Mouse (Mus musculus): Measurements from ENCODE around the gene Aebp1. TPM values are rescaled to one million over a fixed set of nuclear protein-coding genes. Genes with fewer than 3 reads are reported as not detected.
"Not testable (repeated sequence)": the region's sequence is repeated elsewhere in the genome, so short reads cannot be mapped to it uniquely, and the experiment has no call there.

Aebp1 gene
- polyA plus RNA-seq, 1 experiment from 2014 or later = 51.5 TPM

DNA sequence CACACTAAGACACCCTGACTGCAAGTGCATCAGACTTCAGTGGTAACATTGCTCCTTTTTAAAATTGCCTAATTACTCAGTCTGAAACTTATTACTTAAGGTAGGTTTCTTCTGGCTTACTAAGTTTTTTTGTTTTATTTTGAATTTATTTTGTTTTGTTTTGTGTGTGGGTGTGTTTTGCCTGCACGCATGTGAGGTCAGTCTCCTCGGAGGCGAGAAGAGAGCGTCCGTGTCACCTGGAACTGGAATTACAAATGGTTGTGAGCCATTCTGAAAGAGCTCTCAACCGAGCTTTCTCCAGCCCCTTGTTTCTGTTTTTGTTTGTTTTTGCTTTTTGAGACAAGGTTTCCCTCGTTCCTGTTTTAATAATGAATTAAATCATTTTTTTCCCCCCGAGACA is 16.9 kb downstream of the Aebp1 start:
- H3K36me3 ChIP-seq = peaks cover 28% of the 10 kb centered on the region
- H3K27ac ChIP-seq (replicated peaks) = peak overlapping the region; percentile 81
- 50% methylated on average over 8 of the region's 8 CpGs for WGBS
- ATAC-seq (ENCODE audit: low FRiP score, low read depth) = no peak
- H3K4me2 ChIP-seq (replicated peaks) = peak overlapping the region; percentile 61
- peak overlapping the region; percentile 66 for H3K4me3 ChIP-seq
- peak overlapping the region; percentile 59 for H3K9ac ChIP-seq (replicated peaks)
- H3K4me1 ChIP-seq = peaks cover 24% of the 10 kb centered on the region
- no peaks in the 10 kb centered on the region for H3K9me3 ChIP-seq
- no peaks in the 10 kb centered on the region for H3K27me3 ChIP-seq

DNA sequence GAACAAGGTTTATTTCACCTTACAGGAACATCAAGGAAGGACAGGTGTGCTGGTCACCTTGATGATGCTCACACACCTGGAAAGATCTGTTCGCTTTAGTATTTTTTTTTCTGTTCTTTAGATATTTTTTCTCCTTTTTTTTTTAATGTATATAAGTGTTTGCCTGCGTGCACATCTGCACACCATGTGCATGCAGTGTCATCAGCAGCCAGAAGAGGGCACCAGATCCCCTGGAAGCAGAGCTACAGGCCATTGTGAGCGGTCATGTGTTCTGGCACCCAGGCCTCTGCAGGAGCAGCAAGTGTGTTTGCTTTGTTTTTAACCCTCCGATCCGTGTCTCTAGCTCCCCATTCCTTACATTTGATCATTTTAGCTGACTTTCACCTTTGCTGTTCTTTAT is 18.2 kb downstream of the Aebp1 start:
- WGBS = 48% methylated on average over 5 of the region's 5 CpGs
- no peak overlapping the region for H3K9ac ChIP-seq (replicated peaks)
- H3K27ac ChIP-seq (replicated peaks) = no peak overlapping the region
- H3K36me3 ChIP-seq = peaks cover 15% of the 10 kb centered on the region; the same call in 1 of the 2 replicates
- H3K9me3 ChIP-seq = no peaks in the 10 kb centered on the region
- H3K4me3 ChIP-seq = no peak overlapping the region
- ATAC-seq (ENCODE audit: low FRiP score, low read depth) = no peak
- H3K4me1 ChIP-seq = peaks cover 24% of the 10 kb centered on the region
- H3K4me2 ChIP-seq (replicated peaks) = no peak overlapping the region
- H3K27me3 ChIP-seq = no peaks in the 10 kb centered on the region

DNA sequence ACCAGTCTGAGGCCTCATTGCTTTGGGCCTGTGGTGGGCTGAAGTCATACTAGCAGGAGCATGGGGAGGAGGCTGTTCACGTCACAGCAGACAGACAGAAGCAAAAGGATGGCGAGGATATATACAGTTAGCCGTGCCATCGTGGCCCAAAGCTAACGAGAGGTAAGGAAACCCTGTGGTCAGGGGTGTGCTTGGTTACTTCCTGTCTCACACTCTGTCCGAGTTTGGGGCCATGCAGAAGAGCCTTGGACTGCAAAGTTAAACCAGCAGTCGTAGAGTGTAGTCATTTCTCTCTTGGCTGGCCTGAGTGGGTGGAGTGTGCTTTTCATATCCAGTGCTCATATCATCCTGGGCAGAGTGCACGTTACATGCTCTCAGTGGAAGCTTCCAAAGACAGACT is 20.8 kb downstream of the Aebp1 start:
- Histone ChIP-seq H3K4me3 (no peak overlapping the region), H3K9me3 (no peaks in the 10 kb centered on the region), H3K4me1 (peaks cover 16% of the 10 kb centered on the region), H3K36me3 (no peaks in the 10 kb centered on the region), H3K4me2 (replicated peaks) (no peak overlapping the region), H3K27ac (replicated peaks) (no peak overlapping the region), H3K9ac (replicated peaks) (no peak overlapping the region), H3K27me3 (no peaks in the 10 kb centered on the region)
- ATAC-seq (ENCODE audit: low FRiP score, low read depth) = no peak
- WGBS = 83% methylated on average over 8 of the region's 8 CpGs

DNA sequence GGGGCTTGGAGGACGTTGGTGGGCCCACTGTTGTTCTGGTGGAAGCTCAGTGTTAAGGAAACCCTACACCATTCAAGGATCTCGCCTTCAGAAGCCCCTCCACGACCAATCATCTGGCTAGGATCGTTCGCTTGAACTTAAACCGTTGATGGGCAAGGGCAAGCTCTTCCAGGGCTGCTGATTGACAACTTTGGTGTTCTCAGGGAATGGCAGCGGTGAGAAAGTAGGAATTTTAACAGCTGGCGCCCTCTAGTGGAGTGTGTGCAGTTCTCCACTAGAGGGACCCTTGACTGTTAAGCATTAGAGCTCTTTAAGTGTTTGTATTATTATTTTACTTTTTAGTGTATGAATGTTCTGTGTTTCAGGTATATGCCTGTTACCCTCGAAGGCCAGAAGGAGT is 24.4 kb downstream of the Aebp1 start:
- H3K36me3 ChIP-seq = no peaks in the 10 kb centered on the region
- H3K4me1 ChIP-seq = peaks cover 9% of the 10 kb centered on the region
- no peak overlapping the region for H3K9ac ChIP-seq (replicated peaks)
- H3K27ac ChIP-seq (replicated peaks) = peak overlapping the region; percentile 52; the same call in 1 of the 2 replicates
- peak; percentile 41 for ATAC-seq (ENCODE audit: low FRiP score, low read depth)
- no peak overlapping the region for H3K4me2 ChIP-seq (replicated peaks)
- WGBS = 18% methylated on average over 9 of the region's 9 CpGs
- no peaks in the 10 kb centered on the region for H3K9me3 ChIP-seq
- no peaks in the 10 kb centered on the region for H3K27me3 ChIP-seq
- H3K4me3 ChIP-seq = no peak overlapping the region

DNA sequence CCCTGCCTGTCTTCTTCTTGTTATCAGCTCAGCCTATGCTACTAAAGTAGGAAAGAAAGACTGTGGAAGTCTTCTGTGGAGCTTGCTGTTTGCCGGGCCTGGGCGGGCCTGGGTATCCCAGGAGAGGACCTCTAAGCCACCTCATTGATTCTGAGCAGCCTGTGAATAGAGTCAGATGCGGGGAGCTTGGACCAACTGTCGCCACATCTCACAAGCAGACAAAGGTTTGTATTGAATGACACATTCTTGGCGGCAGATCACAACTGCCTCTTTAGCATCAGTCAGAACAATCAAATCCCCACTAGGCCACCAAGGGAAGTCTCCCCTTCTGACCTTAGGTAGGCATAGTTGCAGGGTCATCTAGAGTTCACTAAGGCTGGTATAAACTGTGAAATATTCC is 25.5 kb downstream of the Aebp1 start:
- no peak overlapping the region; the same call in 1 of the 2 replicates for H3K9ac ChIP-seq (replicated peaks)
- no peaks in the 10 kb centered on the region for H3K27me3 ChIP-seq
- H3K36me3 ChIP-seq = no peaks in the 10 kb centered on the region
- no peaks in the 10 kb centered on the region for H3K9me3 ChIP-seq
- H3K4me1 ChIP-seq = peaks cover 11% of the 10 kb centered on the region
- no peak for ATAC-seq (ENCODE audit: low FRiP score, low read depth)
- H3K4me2 ChIP-seq (replicated peaks) = 0 out of 2 replicates have a peak overlapping the region, but pooled peaks have one; percentile 5
- WGBS = 9% methylated on average over 5 of the region's 5 CpGs
- peak overlapping the region; percentile 52; the same call in 1 of the 2 replicates for H3K27ac ChIP-seq (replicated peaks)
- no peak overlapping the region for H3K4me3 ChIP-seq

DNA sequence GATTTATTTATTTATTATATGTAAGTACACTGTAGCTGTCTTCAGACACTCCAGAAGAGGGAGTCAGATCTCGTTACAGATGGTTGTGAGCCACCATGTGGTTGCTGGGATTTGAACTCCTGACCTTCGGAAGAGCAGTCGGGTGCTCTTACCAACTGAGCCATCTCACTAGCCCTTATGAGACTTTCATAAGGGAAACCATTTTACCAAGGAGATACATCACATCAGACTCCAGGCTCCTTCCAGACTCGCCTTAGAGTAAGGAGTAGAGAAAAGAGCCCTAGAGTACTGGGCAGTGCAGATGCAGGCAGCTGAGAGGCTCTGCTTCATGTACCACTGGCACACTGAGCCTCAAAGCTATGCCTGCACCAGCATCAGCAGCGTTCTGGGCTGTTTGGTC is 26.8 kb downstream of the Aebp1 start:
- H3K9me3 ChIP-seq = not testable (repeated sequence)

DNA sequence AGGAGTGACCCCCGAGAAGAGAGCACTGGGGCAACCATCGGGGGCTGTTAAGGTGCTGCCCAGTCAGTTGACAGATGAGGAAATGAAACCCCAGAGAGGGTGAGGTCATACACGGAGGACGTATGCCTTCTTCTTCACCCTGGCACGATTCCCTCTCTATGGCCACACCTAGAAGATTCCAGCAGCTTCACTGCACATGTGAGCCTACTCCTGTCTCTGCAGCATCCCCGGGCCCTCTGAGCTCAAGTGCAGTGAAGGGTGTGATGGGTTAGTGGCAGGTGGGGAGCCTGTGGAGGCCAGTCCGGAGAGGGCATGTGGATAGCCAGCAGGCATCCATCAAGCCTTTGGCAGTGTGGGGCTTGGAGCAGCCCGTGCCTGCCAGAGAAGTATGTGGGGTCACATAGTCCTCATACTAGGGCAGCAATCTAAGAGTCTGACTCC is 30.4 kb downstream of the Aebp1 start:
- Histone ChIP-seq H3K4me3 (no peak overlapping the region), H3K27ac (replicated peaks) (no peak overlapping the region), H3K27me3 (peaks cover 15% of the 10 kb centered on the region), H3K4me2 (replicated peaks) (no peak overlapping the region), H3K9ac (replicated peaks) (no peak overlapping the region), H3K36me3 (no peaks in the 10 kb centered on the region), H3K4me1 (peaks cover 10% of the 10 kb centered on the region), H3K9me3 (no peaks in the 10 kb centered on the region)
- 71% methylated on average over 8 of the region's 8 CpGs for WGBS
- ATAC-seq (ENCODE audit: low FRiP score, low read depth) = no peak

More for the DNA sequence above, 26.8 kb downstream of the Aebp1 start:
- 73% methylated on average over 5 of the region's 5 CpGs for WGBS
- H3K9ac ChIP-seq (replicated peaks); H3K36me3 ChIP-seq; H3K4me3 ChIP-seq; H3K4me2 ChIP-seq (replicated peaks); ATAC-seq (ENCODE audit: low FRiP score, low read depth); H3K27me3 ChIP-seq; H3K27ac ChIP-seq (replicated peaks): not testable (repeated sequence)
- H3K4me1 ChIP-seq = peaks cover 13% of the 10 kb centered on the region

DNA sequence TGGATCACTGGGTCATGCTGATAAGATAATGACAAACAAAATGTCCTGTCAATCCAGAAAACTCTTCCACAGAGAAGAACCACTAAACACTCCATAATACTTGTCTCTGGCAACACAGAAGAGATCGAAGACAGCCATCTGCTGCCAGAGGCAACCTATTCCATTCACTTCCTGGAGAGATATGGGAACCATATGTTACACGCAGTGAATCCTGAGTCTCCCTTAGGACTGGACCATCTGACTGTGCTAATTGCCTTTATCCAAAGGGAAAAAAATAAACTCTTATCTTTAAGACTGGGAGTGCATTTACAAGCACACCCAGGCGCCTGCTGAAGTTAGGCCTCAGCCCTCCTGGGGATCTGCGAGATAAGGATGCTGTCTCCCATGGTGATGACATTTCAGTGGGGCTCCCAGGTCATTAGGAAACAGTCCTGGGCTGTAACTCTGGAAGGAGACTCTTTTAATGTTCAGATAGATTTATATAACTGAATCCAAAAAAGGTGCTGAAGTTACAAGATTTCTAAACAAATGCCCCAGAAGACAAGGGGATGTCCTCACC is 31.1 kb downstream of the Aebp1 start:
- ATAC-seq (ENCODE audit: low FRiP score, low read depth) = no peak
- H3K36me3 ChIP-seq = no peaks in the 10 kb centered on the region
- peaks cover 13% of the 10 kb centered on the region for H3K4me1 ChIP-seq
- H3K9ac ChIP-seq (replicated peaks) = no peak overlapping the region
- 51% methylated on average over 4 of the region's 4 CpGs for WGBS
- no peaks in the 10 kb centered on the region for H3K9me3 ChIP-seq
- H3K27me3 ChIP-seq = peaks cover 22% of the 10 kb centered on the region
- no peak overlapping the region for H3K4me3 ChIP-seq
- H3K27ac ChIP-seq (replicated peaks) = no peak overlapping the region
- no peak overlapping the region for H3K4me2 ChIP-seq (replicated peaks)

DNA sequence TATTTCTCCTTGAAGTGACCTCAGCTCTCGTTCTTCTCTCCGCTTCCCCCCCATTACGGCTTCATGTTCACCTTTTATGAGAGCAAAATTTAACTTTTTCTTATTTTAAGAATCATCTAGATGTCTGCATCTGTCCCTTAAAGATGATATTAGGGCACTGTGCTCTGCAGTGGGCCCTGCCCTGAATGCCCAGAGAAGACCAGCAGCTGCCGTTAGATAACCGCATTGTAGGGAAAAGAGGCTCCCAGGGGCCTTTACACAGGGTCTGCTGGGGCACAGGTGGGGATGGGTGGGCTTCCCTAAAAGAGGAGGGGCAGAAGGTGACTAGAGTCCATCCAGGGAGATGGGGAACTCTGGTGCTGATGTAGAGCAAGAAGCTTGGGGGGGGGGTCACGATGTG is 32.1 kb downstream of the Aebp1 start:
- H3K9me3 ChIP-seq = no peaks in the 10 kb centered on the region
- no peak for ATAC-seq (ENCODE audit: low FRiP score, low read depth)
- peaks cover 16% of the 10 kb centered on the region for H3K4me1 ChIP-seq
- peaks cover 32% of the 10 kb centered on the region for H3K27me3 ChIP-seq
- no peak overlapping the region for H3K4me2 ChIP-seq (replicated peaks)
- H3K27ac ChIP-seq (replicated peaks) = no peak overlapping the region
- H3K4me3 ChIP-seq = no peak overlapping the region
- 72% methylated on average over 6 of the region's 6 CpGs for WGBS
- H3K9ac ChIP-seq (replicated peaks) = no peak overlapping the region
- H3K36me3 ChIP-seq = no peaks in the 10 kb centered on the region

DNA sequence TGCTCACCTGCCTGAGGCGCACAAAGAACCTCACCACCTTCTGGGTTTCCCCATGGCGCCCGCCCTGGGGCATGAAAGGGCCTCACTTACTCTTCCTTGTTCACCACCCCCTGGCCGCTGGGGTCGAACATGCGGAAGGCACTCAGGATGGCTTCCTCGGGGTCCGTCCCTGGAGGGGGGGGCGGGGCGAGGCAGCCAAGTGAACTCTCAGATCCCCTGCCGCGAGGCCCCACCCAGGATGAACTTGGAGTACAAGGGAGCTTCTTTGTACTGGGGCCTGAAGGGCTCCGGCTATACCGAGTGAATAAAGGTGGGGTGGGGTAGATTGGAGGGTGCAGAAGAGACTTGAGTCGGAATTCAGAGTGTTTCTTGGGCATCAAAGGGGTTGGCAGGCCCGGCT is 35.5 kb downstream of the Aebp1 start:
- H3K36me3 ChIP-seq = no peaks in the 10 kb centered on the region
- H3K27me3 ChIP-seq = peaks cover 52% of the 10 kb centered on the region
- 13% methylated on average over 16 of the region's 16 CpGs for WGBS
- no peak overlapping the region for H3K4me2 ChIP-seq (replicated peaks)
- no peak for ATAC-seq (ENCODE audit: low FRiP score, low read depth)
- peaks cover 27% of the 10 kb centered on the region for H3K4me1 ChIP-seq
- no peak overlapping the region for H3K9ac ChIP-seq (replicated peaks)
- no peak overlapping the region for H3K27ac ChIP-seq (replicated peaks)
- no peak overlapping the region for H3K4me3 ChIP-seq
- no peaks in the 10 kb centered on the region for H3K9me3 ChIP-seq

DNA sequence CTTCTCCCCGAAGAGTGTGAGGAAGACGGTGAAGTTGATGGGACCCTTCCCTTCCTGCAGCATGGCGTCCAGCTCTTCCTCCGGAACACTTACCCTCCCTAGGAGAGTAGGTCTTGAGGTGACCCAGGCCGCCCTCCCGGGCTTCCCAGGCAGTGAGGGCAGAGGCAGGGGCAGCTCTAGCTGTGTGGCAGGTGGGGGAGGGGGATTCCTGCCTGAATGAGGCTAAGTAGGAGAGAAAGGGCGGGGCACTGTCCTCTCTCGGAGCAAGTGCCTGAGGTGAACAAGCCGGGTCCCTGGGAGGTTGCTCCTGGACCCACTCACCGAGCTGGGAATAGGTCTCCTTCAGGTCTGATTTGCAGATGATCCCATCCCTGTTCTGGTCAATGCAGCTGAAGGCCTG is 36.1 kb downstream of the Aebp1 start:
- no peaks in the 10 kb centered on the region for H3K9me3 ChIP-seq
- peaks cover 29% of the 10 kb centered on the region for H3K4me1 ChIP-seq
- H3K27me3 ChIP-seq = peaks cover 58% of the 10 kb centered on the region
- no peak overlapping the region for H3K4me3 ChIP-seq
- no peak for ATAC-seq (ENCODE audit: low FRiP score, low read depth)
- H3K27ac ChIP-seq (replicated peaks) = no peak overlapping the region
- peak overlapping the region; percentile 17; the same call in 1 of the 2 replicates for H3K4me2 ChIP-seq (replicated peaks)
- WGBS = 10% methylated on average over 10 of the region's 10 CpGs
- H3K9ac ChIP-seq (replicated peaks) = no peak overlapping the region
- H3K36me3 ChIP-seq = no peaks in the 10 kb centered on the region

DNA sequence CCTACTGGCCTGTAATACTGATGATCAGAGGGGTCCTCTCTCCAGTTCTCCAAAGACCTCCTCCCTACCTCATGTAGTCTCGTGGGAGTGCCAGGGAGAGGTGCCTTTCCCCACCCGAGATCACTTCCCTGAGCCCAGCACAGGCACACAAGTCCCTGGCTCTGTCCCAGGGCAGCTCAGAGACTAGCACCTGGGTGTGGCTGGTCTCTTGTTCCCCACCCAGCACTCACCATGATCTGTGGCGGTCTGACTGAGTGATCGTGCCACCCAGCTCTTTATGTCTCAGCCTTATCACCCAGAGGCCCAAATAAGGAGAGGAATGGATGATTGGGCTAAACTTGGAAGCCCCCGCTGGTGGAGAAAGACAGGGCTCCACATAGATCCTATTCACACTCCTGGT is 36.8 kb downstream of the Aebp1 start, which contains the start of gene Myl7:
Gene Myl7 (minus strand): TSS at position 252 of the 400 bp plus-strand sequence.
- no peak within 1 kb of the TSS for H3K27ac ChIP-seq (replicated peaks)
- H3K9me3 ChIP-seq = no peaks in the 10 kb centered on the region
- H3K4me2 ChIP-seq (replicated peaks) = peak within 1 kb of the TSS; percentile 17; the same call in 1 of the 2 replicates
- H3K9ac ChIP-seq (replicated peaks) = no peak within 1 kb of the TSS
- peaks cover 64% of the 10 kb centered on the region for H3K27me3 ChIP-seq
- H3K4me1 ChIP-seq = peaks cover 29% of the 10 kb centered on the region
- no peak within 1 kb of the TSS for H3K4me3 ChIP-seq
- H3K36me3 ChIP-seq = no peaks in the 10 kb centered on the region
- WGBS = 66% methylated on average over 5 of the region's 5 CpGs
- no peak for ATAC-seq (ENCODE audit: low FRiP score, low read depth)

DNA sequence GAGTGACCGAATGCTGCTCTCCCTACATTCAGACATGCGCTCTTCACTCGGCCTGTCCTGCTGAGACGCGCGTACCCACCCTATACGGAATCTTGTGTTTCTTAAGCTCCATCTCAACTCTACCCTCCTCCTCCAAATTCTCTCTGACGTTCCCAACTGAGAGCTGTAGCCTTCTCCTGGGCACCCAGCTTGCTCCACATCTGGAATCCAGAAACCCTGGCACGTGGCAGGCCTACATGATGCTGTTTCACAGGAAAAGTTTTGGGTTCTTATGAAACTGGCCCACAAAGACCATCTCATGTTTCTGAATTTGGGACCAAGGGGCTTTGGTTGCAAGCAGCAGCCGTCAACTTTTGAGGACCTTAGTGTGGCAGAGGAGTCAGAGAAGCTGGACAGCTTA is 37.5 kb downstream of the Aebp1 start:
- H3K9ac ChIP-seq (replicated peaks) = no peak overlapping the region
- H3K9me3 ChIP-seq = no peaks in the 10 kb centered on the region
- ATAC-seq (ENCODE audit: low FRiP score, low read depth) = no peak
- H3K27ac ChIP-seq (replicated peaks) = no peak overlapping the region
- H3K4me1 ChIP-seq = peaks cover 29% of the 10 kb centered on the region
- H3K4me2 ChIP-seq (replicated peaks) = no peak overlapping the region
- 93% methylated on average over 10 of the region's 10 CpGs for WGBS
- no peaks in the 10 kb centered on the region for H3K36me3 ChIP-seq
- H3K4me3 ChIP-seq = no peak overlapping the region
- peaks cover 64% of the 10 kb centered on the region for H3K27me3 ChIP-seq
